Mouse (Mus musculus) hindbrain, embryonic 12.5 days (tissue): ENCODE measurements at regions not wholly inside any gene's neighbourhood (a gene's known extent, or its start where the extent isn't known, plus 50 kb on each side); places are given as distances from the start of the nearest gene placed in this dataset.

Source experiments
- ATAC-seq: fragments of 200-750 bp; cut with Nextera tagmentation; 2 replicates; pipeline ENCODE4 v1.8.0; 2017; ENCODE audit warnings: moderate TSS enrichment; ENCODE audit not compliant: low FRiP score
- H3K27ac ChIP-seq: fragments of 300-500 bp; sonication (generic); 2 replicates; pipeline ENCODE4 v1.5.1; 2016; ENCODE audit warnings: mild to moderate bottlenecking
- H3K27me3 ChIP-seq: fragments of 300-500 bp; sonication (generic); 2 replicates; pipeline ENCODE4 v1.6.1; 2016; ENCODE audit warnings: mild to moderate bottlenecking
- H3K36me3 ChIP-seq: fragments of 300-500 bp; sonication (generic); 2 replicates; pipeline ENCODE4 v1.6.1; 2016; ENCODE audit warnings: mild to moderate bottlenecking
- H3K4me1 ChIP-seq: fragments of 300-500 bp; sonication (generic); 2 replicates; pipeline ENCODE4 v1.6.1; 2016
- H3K4me2 ChIP-seq: fragments of 300-500 bp; sonication (generic); replicated peaks from 2 replicates; pipeline ENCODE4 v1.6.1; 2016; ENCODE audit warnings: mild to moderate bottlenecking
- H3K4me3 ChIP-seq: fragments of 300-500 bp; sonication (generic); 2 replicates; pipeline ENCODE4 v1.5.1; 2016; ENCODE audit warnings: mild to moderate bottlenecking
- H3K9ac ChIP-seq: fragments of 300-500 bp; sonication (generic); 2 replicates; pipeline ENCODE4 v1.6.1; 2016; ENCODE audit warnings: mild to moderate bottlenecking, moderate library complexity
- H3K9me3 ChIP-seq: fragments of 300-500 bp; sonication (generic); replicated peaks from 2 replicates; pipeline ENCODE4 v1.6.1; 2016; ENCODE audit warnings: mild to moderate bottlenecking
- WGBS: fragments of 180-500 bp; shearing (Covaris S2); methylation state at CpG from one replicate; pipeline ENCODE4 v1.1.7; 2016; 5-methylcytosine and 5-hydroxymethylcytosine counted together

DNA sequence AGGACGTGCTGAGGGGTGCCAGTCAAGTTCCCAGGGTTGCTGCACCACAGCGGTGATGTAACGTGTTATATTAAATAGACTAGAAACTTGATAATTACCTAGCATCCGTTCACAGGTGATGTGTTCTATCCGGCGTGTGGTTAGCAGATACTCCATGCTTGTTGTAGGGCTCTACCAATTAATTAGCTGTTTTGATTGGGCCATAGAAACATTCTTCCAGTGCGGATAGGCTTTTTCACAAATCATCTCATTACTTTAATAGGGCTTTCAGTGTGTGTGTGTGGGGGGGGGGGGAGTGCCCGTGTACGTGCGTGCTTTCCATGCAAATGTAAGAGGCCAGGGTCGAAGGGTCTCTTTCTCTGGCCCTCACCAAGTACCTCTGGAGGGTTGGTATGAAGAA lies 110.6 kb downstream of the Kctd15 start:
- Histone ChIP-seq H3K27me3 (no peaks in the 10 kb centered on the region), H3K9me3 (no peaks in the 10 kb centered on the region), H3K27ac (no peak overlapping the region), H3K4me3 (no peak overlapping the region), H3K9ac (no peak overlapping the region), H3K36me3 (no peaks in the 10 kb centered on the region), H3K4me2 (no peak overlapping the region), H3K4me1 (no peaks in the 10 kb centered on the region)
- WGBS: 90% methylated on average over 11 of the region's 11 CpGs
- no peak for ATAC-seq

DNA sequence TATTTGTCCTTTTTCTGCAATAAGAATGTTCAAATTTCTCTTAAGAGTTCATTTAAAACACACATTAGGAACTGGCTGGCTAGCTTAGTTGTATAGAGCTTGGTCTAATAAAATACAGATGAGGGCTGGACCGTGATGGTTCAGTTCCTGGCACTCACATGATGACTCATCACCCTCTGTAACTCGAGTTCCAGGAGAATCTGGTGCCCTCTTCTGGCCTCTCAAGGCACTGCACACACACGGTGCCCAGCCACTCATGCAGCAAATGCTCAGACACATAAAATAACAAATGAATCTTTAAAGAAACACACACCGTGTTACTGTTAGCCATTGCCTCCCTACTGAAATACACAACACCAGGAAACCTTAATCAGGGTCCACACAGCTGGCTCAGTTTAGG lies 114.6 kb downstream of the Kctd15 start:
- Histone ChIP-seq H3K9me3 (no peaks in the 10 kb centered on the region), H3K4me3 (no peak overlapping the region), H3K36me3 (no peaks in the 10 kb centered on the region), H3K27me3 (no peaks in the 10 kb centered on the region), H3K27ac (no peak overlapping the region), H3K4me1 (no peaks in the 10 kb centered on the region), H3K9ac (no peak overlapping the region), H3K4me2 (no peak overlapping the region)
- 81% methylated on average over 4 of the region's 4 CpGs for WGBS
- no peak for ATAC-seq

DNA sequence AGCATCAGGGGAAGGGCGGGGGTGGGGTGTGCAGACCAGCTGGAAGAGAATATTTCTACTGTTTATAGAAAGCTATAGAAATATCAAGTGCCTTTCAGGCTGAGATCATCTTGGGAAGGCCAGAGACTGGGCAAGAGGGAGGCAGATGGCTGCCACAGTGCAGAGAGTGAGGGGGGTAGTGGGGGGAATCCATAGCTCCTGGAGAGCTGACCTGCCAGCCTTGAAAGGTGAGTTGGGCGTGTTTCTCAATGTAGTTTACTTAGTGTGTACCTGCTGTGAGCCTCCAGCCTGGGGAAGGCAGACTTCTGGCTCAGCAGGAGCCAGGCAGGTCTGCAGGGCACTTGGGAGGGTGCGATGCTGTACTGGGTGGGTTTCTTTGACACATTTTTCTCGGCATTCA lies 115.5 kb downstream of the Kctd15 start:
- Histone ChIP-seq H3K9me3 (no peaks in the 10 kb centered on the region), H3K27me3 (no peaks in the 10 kb centered on the region), H3K4me1 (no peaks in the 10 kb centered on the region), H3K27ac (no peak overlapping the region), H3K36me3 (no peaks in the 10 kb centered on the region), H3K4me3 (no peak overlapping the region), H3K4me2 (no peak overlapping the region), H3K9ac (no peak overlapping the region)
- WGBS: 69% methylated on average over 4 of the region's 4 CpGs
- no peak for ATAC-seq

DNA sequence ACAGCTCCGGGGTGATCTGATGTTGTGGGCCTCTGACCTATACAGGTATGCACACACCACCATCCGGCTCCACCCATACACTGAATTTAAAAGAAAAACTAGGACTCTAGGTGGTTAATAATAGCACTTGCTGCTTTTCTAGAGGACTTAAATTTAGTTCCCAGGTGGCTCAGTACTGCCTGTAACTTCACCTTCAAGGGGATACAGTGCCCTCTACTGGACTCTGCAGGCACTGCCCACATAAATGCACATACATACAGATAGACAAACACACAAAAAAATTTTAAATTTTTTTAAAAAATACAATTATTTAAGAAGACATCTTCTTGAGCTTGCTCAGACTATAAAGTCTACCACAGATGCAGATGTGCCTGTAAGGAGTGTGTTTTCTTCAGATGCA lies 116.7 kb downstream of the Kctd15 start:
- Histone ChIP-seq H3K9me3 (no peaks in the 10 kb centered on the region), H3K27ac (no peak overlapping the region), H3K4me2 (no peak overlapping the region), H3K4me3 (no peak overlapping the region), H3K9ac (no peak overlapping the region), H3K36me3 (no peaks in the 10 kb centered on the region), H3K27me3 (no peaks in the 10 kb centered on the region), H3K4me1 (no peaks in the 10 kb centered on the region)
- ATAC-seq: no peak
- 98% methylated on average over 2 of the region's 2 CpGs for WGBS

DNA sequence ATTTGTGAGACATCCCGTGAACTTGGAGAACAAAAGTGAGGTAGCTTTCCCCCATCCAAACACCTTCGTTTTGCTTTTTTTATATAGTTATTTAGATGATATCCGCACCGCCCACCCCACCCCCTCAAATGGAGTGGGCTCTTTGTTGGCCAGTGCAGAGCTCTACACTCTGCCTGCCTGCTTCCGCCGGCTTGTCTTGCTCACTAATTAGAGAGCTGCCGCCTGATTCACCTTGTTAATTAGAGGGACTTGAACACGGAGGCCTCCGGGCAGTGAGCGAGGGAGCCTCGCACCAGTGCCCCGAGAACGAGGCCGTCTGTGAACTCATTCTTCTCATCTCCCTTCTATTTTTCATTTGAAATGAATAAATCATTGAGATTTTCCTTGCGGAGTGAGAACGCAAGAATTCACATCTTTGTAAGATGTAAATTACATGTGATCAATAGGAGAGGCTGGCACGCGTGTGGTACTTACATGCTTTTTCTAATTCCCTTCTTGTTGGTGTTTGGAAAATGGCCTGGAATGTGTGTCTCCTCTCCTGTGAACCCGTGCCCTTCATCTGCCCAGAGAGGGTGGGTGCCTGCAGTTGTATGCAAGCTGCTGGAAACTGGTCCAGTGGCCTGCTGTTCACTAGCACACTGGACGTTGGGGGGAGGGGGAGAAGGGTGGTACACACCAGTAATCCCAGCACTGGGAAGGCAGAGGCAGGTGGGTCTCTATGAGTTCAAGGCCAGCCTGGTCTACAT lies 118.0 kb downstream of the Kctd15 start:
- no peaks in the 10 kb centered on the region for H3K9me3 ChIP-seq
- no peak overlapping the region for H3K27ac ChIP-seq
- no peaks in the 10 kb centered on the region for H3K4me1 ChIP-seq
- no peak for ATAC-seq
- WGBS: 89% methylated on average over 20 of the region's 20 CpGs
- H3K9ac ChIP-seq: no peak overlapping the region
- H3K27me3 ChIP-seq: no peaks in the 10 kb centered on the region
- H3K4me3 ChIP-seq: no peak overlapping the region
- H3K36me3 ChIP-seq: no peaks in the 10 kb centered on the region
- no peak overlapping the region for H3K4me2 ChIP-seq

DNA sequence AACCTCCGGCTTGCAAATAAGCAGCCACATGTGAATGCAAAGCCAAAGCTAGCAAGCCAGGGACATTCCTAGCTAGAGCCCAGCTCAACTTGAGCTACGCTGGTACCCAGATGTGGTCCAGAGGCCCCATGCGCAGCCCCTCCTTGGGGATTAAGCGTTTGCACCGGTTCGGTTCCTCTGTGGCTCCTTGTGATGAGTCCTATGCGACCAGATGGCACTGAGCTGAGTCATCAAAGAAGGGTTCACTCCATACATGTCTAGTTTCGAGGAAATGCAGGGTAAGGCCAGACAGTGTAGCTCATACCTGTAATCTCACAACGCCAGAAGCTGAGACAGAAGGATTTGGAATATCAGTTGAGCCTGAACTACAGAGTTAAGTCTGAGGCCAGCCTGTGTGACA lies 119.4 kb downstream of the Kctd15 start:
- Histone ChIP-seq H3K27ac (no peak overlapping the region), H3K4me1 (no peaks in the 10 kb centered on the region), H3K36me3 (no peaks in the 10 kb centered on the region), H3K9ac (no peak overlapping the region), H3K9me3 (no peaks in the 10 kb centered on the region), H3K4me3 (no peak overlapping the region), H3K27me3 (no peaks in the 10 kb centered on the region), H3K4me2 (no peak overlapping the region)
- WGBS: 77% methylated on average over 9 of the region's 9 CpGs
- ATAC-seq: no peak

DNA sequence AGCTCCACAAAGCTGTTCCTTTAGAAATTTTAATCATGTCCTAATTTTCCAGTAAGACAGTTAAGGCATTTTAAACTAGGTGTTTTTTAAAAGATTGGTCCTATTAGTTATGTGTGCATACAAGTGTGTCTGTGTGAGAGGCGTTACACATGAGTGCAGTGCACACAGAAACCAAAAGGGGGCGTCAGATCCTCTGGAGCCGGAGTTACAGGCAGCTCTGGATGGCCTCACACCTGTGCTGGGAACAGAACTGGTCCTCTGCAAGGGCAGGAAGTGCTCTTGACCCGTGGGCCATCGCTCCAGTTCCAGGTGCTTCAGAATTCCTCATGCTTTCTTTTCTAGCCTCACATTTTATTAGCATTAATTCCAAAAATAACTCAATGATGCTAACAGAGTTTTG lies 122.3 kb downstream of the Kctd15 start:
- 72% methylated on average over 5 of the region's 5 CpGs for WGBS

DNA sequence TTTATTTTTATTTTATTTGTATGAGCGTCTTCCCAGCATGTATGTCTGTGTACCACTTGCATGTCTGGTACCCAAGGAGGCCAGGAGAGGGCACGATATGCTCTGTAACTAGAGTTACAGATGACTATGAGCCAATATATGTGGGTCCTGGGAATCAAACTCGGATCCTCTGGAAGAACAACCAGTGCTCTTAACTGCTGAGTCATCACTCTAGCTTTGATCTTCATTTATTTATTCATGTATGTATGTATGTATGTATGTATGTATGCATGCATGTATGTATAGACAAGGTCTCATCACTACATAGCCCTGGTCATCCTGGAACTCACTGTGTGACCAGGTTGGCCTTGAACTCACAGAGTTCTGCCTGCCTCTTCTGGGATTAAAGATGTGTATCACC lies 124.9 kb downstream of the Kctd15 start:
- Histone ChIP-seq H3K4me1 (no peaks in the 10 kb centered on the region), H3K9me3 (no peaks in the 10 kb centered on the region), H3K27ac (no peak overlapping the region), H3K9ac (no peak overlapping the region), H3K27me3 (no peaks in the 10 kb centered on the region), H3K4me3 (no peak overlapping the region), H3K4me2 (no peak overlapping the region), H3K36me3 (no peaks in the 10 kb centered on the region)
- 88% methylated on average over 3 of the region's 3 CpGs for WGBS
- ATAC-seq: no peak

More for the DNA sequence above, 122.3 kb downstream of the Kctd15 start:
- Histone ChIP-seq H3K4me3 (no peak overlapping the region), H3K9ac (no peak overlapping the region), H3K36me3 (no peaks in the 10 kb centered on the region), H3K27ac (no peak overlapping the region), H3K4me1 (no peaks in the 10 kb centered on the region), H3K27me3 (no peaks in the 10 kb centered on the region), H3K4me2 (no peak overlapping the region), H3K9me3 (no peaks in the 10 kb centered on the region)
- ATAC-seq: no peak

DNA sequence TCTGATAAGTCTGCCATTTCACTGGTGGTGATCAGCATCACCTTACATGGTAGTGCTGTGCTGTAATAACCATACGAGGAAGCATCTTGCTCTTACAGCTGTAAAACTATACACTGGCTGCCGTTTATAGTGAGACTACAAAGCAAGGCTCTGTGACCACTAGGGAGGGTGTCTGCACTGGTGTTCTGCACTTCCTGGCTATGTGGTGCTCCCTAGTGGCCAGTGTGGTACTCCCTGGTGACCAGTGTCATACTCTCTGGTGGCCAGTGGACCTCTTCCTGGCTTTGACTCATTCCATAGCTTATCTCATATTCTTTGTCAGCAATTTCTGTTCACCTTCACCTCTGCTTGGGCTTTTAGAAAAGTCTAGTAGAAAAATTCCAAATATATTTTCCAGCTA lies 114.7 kb upstream of the Lsm14a start:
- H3K27ac ChIP-seq: no peak overlapping the region
- no peak overlapping the region for H3K4me3 ChIP-seq
- H3K4me1 ChIP-seq: no peaks in the 10 kb centered on the region
- H3K9ac ChIP-seq: no peak overlapping the region
- H3K36me3 ChIP-seq: no peaks in the 10 kb centered on the region
- WGBS: 78% methylated on average over 2 of the region's 2 CpGs
- no peaks in the 10 kb centered on the region for H3K9me3 ChIP-seq
- H3K27me3 ChIP-seq: no peaks in the 10 kb centered on the region
- H3K4me2 ChIP-seq: no peak overlapping the region
- ATAC-seq: no peak

DNA sequence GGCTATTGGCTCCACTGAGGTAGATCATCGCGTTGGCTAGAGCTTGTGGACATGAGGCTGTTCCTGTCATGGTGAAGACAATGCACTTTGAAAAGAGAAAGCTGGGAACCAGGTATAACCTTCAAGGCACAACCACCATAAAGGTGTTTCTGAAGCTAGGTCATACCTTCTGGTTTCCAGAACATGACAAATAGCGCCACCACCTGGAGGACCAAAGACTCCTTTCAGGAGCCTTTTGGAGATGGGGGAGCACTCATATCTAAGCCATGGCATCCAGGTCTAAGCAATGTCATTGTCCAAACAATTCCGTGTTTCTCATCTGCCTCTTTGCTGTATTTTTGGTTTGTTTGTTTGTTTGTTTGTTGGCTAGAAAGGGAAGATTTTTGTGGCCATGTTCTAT lies 113.7 kb upstream of the Lsm14a start:
- no peaks in the 10 kb centered on the region for H3K9me3 ChIP-seq
- no peaks in the 10 kb centered on the region for H3K27me3 ChIP-seq
- no peak overlapping the region for H3K27ac ChIP-seq
- H3K36me3 ChIP-seq: no peaks in the 10 kb centered on the region
- no peak overlapping the region for H3K4me2 ChIP-seq
- no peak overlapping the region for H3K4me3 ChIP-seq
- 62% methylated on average over 4 of the region's 4 CpGs for WGBS
- ATAC-seq: no peak
- H3K9ac ChIP-seq: no peak overlapping the region
- no peaks in the 10 kb centered on the region for H3K4me1 ChIP-seq

DNA sequence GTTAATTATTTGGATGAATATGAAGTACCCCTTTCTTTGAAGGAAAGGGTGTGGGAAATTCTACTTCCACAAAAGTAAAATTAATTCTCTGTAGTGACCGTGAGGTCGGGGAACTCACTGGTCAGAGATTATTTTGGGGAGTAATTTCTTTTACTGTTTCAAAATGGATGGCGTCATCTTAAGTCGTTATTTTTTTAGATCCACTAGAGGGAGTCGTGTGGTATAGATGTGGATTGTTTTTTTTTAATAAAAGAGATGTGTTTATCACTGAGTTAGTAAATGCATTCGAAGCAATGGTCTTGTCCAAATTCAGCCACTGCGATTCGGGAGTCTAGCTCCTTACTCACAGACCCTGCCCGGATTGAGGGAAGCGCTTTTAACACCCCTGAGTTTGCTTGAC lies 100.8 kb upstream of the Lsm14a start:
- Histone ChIP-seq H3K9me3 (no peaks in the 10 kb centered on the region), H3K4me2 (no peak overlapping the region), H3K27ac (no peak overlapping the region), H3K4me3 (no peak overlapping the region), H3K36me3 (no peaks in the 10 kb centered on the region), H3K9ac (no peak overlapping the region), H3K4me1 (no peaks in the 10 kb centered on the region), H3K27me3 (no peaks in the 10 kb centered on the region; the same call in 1 of the 2 replicates)
- 74% methylated on average over 10 of the region's 10 CpGs for WGBS
- no peak for ATAC-seq

DNA sequence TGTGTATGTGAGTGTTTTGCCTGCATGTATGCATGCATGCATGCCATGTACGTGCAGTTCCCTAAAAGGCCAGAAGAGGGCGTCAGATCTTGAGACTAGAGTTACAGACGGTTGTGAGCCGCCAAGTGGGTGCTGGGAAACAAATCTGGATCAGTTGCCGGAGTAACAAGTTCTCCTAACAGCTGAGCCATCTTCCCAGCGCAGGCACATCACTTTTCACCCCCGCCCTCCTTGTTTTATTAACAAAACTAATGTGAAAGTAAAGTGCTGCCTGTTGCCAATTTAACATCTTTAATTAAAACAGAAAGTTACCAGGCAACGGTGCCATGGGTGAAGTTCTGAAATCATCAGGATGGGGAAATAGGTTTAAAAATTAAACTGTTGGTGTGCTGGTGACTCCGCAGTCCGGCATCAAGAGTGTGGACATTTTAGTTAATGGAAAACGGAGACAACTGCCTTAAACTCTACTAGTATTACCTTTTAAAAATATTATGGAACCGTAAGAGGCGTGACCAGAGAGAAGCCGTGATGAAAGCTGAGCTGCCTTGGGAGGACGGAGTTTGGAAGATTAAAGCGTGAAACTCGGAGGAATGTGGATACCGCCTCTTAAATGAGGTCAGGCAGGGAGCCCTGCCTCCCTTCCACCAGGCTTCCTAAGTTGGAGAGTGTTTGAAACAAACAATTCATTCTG lies 91.9 kb upstream of the Lsm14a start:
- Histone ChIP-seq H3K27ac (no peak overlapping the region), H3K9me3 (peaks cover 6% of the 10 kb centered on the region; the same call in 1 of the 2 replicates), H3K4me3 (no peak overlapping the region), H3K36me3 (no peaks in the 10 kb centered on the region), H3K27me3 (no peaks in the 10 kb centered on the region), H3K4me1 (no peaks in the 10 kb centered on the region), H3K4me2 (no peak overlapping the region), H3K9ac (no peak overlapping the region)
- no peak for ATAC-seq
- WGBS: 78% methylated on average over 18 of the region's 18 CpGs

DNA sequence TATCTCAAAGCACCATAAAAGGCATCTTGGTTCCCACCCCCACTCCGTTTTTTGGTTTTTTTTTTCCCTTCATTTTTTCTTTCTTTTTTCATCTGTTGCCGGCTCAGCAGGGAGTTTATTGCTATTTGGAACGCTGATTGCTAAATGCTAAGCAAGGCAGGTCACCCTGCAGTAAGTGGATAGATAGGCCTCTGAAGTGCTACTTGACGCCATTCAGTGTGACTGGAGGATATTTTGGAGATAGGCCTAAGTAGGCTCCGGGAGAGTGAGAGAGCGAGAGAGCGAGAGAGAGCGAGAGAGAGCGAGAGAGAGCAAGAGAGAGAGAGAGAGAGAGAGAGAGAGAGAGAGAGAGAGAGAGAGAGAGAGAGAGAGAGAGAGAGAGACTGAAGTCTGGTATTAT lies 90.3 kb upstream of the Lsm14a start:
- no peak overlapping the region for H3K4me2 ChIP-seq
- H3K27ac ChIP-seq: no peak overlapping the region
- no peak for ATAC-seq
- no peaks in the 10 kb centered on the region for H3K4me1 ChIP-seq
- no peaks in the 10 kb centered on the region for H3K36me3 ChIP-seq
- 83% methylated on average over 8 of the region's 9 CpGs for WGBS
- no peak overlapping the region for H3K9ac ChIP-seq
- H3K4me3 ChIP-seq: no peak overlapping the region
- H3K27me3 ChIP-seq: no peaks in the 10 kb centered on the region
- H3K9me3 ChIP-seq: peaks cover 6% of the 10 kb centered on the region; the same call in 1 of the 2 replicates
